Mouse (Mus musculus) cerebellum, adult 18-20 months (tissue): ENCODE measurements around the gene Zranb3.
"Not testable (repeated sequence)": the region's sequence is repeated elsewhere in the genome, so short reads cannot be mapped to it uniquely, and the experiment has no call there.

ENCODE experiments used
- DNase-seq, 2 experiments: peaks; one replicate each; pipeline ENCODE4 v3.0.0; 2021

Zranb3 gene

DNA sequence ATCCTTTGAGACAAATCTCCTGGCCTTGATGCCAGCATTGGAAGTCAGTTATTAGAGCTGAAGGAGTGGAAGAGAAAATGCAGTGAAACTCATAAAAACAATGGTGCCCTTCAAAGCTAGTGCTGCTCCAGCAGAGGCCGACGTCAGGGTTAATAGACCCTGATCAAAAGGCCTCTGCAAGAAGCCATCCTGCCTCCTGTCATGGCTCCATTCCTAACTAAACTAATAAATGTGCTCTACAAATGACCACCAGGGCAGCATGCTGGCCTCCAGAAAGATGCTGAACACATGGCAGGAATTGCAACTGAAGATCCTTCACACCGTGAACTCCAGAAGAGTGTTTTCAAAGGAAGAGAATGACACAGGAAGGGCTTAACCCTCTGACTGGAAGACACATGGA is 117.5 kb downstream of the Zranb3 start:
- no peak for DNase-seq

DNA sequence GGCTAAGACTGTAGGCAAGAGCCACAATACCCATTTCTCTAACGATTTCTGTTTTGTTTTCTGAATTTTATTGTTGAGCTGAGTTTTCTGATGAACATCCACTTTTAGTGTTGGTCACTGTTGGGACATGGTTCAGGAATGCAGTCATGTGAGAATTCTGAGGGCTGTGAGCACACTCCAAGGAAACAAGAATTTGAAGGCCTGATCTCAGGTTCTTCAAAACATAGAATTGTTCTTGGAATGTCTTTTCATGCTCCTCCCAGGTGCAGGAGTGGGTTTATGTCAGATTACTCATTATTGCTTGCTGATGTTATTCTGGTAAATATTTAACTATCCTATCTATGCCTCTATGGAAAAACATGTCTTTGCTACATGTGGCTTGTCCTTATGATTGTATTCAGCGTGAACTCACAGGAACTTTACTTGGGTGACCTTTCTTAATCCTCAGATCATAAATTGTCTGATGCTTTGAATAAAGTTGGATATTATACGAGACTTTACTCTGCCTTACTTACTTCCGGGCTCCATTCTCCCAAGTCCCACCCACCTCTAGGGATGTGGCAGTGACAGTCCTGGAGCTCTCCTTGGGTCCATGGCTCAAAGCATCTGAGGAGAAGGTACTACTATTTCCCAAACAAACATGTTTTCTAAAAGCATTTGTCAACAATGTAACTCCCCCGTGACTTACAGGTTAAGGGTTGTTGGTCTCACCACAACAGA is 119.4 kb downstream of the Zranb3 start:
- DNase-seq = no peak

DNA sequence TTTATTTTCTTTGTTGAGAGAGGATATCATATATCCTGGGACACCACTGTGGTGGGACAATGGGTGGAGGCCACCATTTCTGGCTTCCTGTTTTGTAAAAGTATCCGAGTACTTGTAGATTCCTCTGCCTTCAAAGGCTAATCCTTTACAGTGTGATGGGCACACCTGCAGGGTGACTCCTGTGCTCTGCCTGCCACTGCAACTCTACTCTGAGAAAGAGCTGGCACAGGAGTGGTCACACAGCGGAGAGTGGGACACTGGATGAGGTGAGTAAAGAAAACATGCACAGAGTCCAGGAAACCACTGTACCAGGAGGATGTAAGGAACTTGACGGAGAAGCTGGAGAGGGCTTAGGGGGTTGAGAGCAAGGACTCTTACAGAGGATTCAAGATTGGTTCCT is 120.6 kb downstream of the Zranb3 start:
- no peak for DNase-seq

DNA sequence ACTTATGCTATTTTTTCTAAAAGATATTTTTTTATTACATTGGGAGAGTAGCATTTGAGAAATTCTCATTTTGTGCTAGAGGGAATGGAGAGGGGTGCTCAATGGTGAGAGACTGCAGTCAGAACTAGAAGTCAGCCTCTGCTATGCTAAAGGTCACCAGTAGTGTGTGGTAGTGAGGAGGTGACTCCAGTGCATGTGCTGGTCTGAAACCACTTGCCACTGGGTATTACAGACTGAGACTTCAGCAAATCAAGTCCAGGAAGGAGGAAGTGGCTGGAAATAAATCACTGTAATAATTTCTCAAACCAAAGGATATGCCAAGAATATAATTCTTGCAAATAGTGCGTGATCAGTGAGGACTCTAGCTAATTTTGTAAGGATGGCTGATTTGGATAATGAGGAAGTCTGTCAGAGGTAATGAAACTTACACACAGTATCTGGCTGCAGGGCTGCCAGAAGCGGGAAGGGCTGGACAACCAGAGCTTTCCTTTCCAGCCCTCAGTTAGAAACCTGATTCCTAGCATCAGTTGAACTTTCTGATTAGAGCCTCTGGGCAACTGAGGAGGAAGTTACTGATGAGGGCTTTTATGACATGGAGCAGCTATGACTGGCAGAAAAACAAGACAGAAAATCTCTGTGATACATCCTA is 121.8 kb downstream of the Zranb3 start:
- no peak for DNase-seq

DNA sequence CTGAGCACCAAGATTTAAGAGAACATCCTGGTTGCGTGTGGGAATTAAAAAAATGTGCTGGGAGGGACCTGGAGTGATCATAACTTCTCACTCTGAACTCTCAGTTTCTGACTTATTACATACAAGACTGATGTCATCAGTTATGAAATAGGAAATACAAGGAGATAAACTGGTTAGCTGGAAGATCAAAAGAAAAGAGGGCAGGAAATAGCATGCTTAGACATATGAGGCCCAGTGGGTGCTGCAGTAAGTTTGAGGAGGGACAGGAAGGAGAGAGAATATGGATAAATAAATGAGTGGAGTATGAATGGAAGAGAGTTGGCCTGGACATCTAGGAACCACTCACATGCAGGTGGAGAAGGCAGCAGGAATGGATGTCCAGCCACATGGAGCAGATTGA is 124.7 kb downstream of the Zranb3 start:
- DNase-seq = no peak

DNA sequence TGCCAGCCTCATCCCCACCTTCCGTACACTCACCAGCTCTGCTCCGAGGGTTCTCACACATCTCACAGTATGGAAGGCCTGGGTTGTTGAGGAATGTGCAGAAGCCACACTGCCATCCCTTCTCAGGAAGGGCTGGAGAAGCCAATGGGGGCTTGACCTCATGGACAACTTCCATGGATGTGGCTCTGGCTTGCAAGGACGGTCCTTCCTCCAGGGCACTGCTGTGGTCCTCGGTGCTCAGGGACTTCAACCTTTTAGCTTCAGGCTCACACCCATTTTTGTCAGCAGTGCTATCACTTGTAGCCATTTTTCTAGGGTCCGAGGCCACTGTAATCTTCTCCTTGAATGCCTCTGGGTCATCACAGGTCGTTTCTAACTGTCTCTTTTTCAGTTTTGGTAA is 126.7 kb downstream of the Zranb3 start:
- no peak for DNase-seq

DNA sequence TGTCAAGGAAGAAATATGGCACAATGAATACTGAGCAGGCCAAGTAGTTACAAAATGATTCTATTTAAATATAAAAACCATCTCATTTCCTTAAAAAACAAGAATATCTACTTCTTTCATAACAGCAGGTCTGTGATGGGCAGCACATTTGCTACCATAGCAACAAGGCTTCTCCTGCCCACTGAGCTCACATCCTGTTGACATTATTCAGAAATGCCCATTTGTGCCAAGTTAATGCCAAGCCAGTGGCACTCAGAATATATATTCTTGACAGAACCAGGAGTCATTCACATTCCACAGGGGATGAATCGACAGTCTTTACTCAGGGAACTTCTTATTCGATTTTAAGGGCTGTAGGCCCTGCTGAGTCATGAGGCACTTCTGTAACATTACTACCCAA is 127.2 kb downstream of the Zranb3 start:
- no peak for DNase-seq

DNA sequence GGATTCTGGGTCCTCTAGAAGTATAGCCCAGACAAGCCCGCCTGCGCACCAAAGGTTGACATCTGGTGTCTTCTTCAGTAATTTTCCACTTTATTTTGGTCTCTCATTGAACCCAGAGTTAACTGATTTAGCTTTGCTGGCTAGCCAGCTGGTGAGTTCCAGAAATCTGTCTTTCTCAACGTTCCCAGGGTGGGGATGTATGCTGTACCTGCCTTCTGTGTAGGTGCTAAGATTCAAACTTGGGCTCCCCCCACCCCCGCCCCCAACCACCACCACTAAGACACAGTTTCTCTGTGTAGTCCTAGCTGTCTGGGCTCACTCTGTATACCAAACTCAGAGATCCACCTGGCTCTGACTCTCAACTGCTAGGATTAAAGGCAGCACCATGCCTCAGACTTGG is 128.8 kb downstream of the Zranb3 start:
- DNase-seq = no peak

DNA sequence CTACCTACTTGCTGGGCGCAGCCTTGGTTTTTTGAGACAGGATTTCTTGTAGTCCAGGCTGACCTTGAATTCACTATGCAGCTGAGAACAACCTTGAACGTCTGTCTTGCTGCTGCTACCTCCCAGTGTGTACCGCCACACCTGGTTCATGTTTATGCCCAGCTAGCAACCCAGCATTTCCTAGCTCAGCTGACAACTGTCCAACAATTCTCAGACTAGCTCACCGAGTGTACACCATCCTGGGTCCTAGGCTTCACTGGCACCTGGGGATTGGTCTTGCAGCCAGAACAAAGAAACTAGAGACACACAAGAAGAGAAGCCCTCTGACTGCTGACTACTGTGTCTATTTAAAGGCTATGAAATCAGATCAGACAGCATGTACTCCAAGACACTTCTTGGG is 132.0 kb downstream of the Zranb3 start:
- no peak for DNase-seq

DNA sequence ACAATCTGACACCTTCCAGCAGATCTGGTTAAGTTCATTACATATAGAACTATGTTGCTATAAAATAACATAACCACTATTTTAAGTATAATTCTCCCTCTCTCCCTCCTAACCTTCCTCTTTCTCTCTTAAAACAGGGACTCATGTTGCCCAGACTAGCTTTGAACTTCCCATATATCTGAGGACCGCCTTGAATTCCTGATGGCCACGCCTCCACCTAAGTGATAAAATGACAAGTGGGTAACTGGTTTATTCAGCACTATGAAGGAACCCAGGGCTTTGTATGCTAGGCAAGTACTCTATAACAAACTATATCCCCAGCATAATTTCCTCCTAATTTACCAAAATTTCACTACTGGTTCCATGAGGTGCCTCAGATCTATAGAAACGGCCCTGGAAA is 139.5 kb downstream of the Zranb3 start:
- no peak for DNase-seq

DNA sequence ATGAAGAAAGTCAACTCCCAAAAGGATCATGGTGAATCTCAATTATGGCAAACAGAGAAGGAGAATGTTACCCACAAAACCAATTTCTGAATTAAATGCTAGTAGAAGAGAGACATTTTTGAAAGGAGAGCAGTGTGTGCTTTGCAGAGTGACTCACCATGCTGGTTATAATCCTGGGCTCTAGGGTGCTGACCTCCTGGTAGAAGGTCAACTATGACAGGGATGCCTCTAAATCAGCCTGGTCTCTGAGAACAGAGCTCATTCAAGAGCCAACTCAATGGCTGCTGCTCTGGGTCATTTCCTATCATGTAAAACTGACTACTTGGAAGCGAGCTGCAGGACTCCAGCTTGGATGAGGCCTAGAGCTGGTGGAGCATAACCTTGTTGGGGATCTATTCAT is 141.7 kb downstream of the Zranb3 start:
- no peak for DNase-seq

DNA sequence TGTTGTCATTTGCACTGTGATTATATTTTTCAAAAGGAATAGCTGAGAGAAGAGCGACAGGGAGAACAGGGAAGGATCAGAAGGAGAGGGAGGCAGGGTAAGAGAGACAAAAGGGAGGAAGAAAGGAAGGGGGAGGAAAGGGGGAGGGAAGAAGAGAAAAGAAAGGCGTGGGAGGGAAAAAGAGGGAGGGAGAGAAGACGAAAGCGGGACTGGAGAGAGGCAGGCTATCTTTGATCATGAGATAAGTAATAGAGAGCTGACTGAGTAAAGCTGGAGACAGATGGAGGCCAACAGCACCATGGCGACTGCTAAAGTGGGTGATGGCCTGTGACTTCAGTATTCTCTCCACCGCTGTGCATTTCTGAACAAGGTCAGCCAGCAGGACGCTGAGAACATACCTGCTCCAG is 143.5 kb downstream of the Zranb3 start:
- no peak for DNase-seq

DNA sequence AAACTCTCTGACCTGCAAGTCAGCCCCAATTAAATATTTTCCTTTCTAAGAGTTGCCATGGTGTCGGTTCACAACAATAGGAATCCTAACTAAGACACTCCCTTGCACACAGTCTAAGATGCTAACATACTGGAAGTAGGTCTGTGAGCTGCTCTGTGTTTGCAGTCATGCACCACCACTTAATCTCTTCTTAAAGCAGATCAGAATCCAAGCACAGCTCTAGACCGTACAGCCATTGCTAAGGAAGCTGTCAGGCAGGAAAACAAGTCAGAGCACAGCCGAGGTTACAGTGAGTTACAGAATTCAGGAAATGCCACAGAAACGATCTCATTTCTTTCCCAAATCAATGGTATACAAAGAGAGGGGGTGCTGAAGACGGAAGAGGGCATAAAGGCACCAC is 144.0 kb downstream of the Zranb3 start:
- DNase-seq = no peak

DNA sequence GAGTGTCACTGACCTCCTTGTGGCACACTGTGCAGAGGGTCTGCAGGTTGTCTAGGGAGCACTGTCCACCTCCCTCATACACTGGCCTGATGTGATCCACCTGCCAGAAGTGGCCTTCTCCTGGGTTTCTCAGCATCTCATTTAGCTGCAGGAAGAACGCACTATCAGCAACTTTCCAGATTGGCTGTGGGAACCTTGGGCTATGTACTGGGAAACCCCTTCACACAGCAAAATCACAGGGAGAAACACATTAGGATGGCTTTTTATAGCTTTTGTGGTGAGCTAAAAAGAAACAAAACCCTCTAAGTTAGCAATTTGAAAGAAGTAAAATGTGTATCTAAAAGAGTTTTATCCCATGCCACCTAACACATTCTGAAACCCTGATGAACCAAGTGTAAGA is 146.3 kb downstream of the Zranb3 start:
- DNase-seq = no peak

DNA sequence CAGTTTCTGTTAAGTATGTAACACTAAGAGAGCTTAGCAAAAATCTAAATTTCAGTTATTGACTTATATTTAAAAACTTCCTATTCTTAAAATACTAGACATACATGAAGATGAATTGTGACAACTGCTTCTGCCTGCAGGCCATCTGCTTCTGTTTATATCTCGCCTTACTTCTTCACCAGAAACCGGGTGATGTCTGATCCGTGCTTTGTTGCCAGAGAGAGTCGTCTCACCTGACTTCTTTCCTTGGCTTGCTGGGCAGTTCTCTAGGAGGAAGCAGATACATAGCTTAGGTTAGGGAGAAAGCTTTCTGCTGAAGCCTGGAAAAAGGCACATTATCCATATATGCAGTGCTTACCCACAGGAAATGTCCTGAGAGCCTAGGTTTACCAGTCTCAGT is 148.0 kb downstream of the Zranb3 start:
- no peak for DNase-seq

DNA sequence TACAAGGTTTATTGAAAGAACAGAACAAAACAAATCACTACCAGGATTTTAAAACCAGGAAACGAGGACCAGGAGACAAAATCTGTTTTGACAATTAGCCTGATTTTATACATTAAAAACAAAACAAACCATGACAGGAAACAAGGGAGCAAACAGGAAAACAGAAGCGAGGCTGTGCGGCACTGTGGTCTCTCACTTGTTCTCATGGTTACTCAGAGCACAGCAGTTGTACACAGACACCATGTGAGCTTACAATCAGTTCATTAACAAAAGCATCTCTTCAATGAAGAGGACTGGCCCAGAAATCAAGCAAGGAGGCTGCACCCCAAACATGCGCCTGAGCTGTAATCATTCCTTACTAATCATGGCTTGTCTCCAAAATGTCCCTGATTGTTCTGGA is 148.6 kb downstream of the Zranb3 start:
- not testable (repeated sequence) for DNase-seq

DNA sequence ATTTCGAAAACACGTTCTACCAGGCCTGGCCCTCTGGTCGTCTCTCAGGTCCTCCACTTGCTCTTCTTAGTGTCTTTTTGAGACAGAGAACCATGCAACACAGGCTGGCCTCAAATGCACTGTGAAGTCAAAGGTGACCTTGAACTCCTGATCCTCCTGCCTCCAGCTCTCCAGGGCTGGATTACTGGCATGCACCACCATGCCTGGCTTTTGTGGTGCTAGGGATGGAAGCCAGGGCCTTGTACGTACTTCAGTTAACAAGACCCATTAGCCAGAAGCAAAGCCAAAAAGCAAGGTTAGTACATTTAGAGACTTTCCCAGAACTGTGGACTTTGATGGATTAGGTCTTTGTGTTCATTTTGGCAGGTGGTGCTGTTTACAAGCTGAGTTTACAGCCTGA is 150.6 kb downstream of the Zranb3 start:
- DNase-seq = no peak

DNA sequence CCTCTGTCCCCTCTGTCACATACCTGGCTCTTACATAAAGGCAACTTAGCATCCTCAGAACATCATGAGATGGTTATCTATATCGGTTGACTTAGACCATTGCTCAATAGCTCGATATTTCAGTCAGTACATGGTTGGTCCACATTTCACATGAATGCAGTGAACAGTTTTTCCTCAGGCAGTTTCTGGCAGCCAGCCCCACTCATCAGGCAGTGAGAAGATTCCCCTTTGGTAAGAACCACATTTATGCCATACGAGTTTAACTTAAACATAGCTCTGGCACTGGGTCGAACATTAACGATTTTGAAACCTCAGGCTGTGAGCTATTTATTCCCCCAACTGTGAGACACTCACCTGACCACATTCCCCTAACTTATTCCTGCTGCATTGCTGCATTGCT is 154.1 kb downstream of the Zranb3 start:
- DNase-seq = no peak

DNA sequence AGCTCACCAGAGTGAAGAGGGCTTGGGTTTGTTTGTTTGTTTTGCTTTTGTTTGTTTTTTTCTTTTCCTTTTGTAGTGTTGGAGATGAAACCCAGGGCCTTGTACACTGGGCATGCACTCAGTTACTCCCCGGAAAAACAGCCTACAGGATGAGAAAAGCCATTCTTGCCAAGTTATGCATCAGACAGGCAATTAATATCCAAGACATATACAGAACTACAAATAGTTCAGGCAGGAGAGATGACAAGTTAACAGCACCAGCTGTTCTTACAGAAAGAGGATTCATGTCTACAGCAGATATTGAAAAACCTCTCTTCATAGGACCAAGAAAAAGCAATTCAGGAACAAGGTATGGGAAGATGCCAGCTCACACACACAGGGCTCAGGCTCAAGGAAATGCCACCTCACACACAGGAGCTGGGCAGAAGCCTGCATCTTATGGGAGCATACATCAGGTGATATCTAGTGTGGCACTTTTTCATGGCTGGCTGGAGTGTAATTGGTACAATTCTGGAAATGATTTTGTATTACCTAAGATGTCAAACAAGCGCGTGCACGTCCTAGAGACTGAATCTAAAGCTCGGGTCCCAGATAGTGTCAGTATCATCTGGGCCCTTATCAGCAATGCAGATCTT is 156.1 kb downstream of the Zranb3 start:
- DNase-seq = no peak

DNA sequence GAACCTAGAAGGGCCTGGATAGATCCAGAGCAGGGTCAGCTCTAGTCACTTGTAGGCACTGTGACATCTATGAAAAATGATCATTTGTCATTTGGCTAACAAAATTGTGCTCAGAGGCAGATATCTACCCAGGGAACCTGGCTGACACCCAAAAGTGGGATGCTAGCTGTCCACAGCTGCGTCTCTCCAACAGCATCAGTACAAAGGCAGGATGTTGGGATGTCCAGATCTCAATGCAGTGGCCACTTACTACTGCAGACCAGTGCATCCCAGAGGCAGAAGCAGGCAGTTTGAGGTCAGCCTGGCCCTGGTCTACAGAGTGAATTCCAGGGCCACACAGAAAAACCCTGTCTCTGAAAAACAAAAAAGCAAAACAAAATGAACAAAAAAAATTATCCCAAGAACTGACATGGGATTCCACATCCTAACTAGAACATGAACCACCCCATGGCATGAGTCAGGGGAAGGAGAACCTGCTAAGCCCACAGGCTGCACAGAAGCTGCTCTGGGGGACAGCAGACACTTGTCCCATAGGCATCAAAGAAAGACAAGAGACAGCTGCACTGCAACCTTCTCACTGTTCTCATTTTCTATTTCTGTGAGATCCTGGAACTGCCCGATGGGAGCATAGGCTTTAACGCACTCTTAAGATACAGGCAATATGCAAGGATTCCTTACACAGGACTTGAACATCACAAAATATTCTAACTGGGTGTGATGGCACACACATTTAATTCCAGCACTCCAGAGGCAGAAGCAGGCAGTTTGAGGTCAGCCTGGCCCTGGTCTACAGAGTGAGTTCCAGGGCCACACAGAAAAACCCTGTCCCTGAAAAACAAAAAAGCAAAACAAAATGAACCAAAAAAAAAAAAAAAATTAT is 156.9 kb downstream of the Zranb3 start:
- peak in 1 of 2 experiments; percentile 7 for DNase-seq

DNA sequence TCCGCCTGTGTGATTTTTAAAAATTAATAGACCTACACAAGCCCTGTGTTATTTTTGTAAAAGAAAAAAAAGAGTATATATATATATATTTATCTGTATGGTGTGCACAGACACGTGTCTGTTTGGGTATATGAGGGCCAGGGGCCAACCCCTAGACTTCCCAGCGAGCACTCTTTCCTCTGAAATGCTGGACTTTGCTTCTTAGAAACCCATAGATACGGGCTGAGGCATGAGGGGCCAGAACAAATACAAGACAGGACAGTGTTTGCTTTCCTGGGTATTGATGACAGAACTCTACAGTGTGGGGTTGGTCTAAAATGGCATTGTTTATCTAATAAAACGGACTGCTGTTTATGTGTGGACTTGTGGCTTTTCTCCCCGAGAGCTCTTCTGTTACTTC is 159.3 kb downstream of the Zranb3 start:
- no peak for DNase-seq

DNA sequence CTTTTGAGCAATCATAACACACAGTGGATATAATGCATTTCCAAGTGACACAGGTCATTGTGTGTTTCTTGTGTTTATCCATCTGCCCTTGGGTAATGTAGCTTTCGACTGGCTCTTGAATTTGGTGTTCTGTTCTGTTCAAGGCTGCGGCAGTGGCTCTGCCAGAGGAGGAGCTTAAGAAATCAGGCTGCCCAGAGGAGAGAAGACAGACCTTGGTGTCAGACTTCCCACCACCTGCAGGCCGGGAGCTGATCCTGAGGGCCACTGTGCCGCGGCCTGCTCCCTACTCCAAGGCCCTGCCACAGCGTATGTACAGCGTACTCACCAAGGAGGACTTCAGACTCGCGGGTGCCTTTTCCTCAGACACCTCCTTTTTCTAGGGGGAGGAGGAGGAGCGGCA is 160.6 kb downstream of the Zranb3 start:
- no peak for DNase-seq

DNA sequence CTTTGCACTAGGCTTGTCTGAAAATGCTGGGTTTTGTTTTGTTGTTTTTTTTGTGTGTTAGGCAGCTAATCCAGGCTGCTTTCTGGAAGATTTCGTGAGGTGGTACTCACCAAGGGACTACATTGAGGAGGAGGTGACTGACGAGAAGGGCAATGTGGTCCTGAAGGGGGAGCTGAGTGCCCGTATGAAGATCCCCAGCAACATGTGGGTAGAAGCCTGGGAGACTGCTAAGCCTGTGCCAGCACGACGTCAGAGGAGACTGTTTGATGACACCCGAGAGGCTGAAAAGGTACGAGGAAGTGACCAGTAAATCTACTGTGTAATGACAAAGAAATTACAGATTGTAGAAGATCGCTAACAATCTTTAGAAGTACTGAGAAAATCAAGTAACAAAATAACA is 165.6 kb downstream of the Zranb3 start:
- DNase-seq = no peak

DNA sequence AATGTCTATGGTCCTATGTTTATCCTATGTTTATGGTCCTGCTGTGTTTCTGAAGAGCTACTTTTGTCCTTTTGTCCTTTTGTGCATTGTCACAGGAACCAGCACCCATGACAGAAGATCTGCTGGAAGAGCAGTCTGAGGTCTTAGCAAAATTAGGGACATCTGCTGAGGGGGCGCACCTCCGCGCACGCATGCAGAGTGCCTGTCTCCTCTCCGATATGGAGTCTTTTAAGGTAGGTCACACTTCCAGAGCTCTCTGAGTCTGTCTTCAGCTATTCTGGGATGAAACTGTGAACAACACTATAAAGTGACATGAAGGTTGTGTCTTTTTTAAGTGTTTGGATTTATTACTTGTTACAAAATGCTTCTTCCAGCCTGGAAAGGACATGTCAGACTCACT is 168.5 kb downstream of the Zranb3 start:
- no peak for DNase-seq
